Mouse (Mus musculus) small intestine, adult 2 months (tissue): ENCODE measurements around the gene Atf6.

Source experiments
- CTCF ChIP-seq: fragments of 200-500 bp; IDR thresholded peaks from 2 replicates; pipeline ENCODE4 v1.5.1; 2012; ENCODE audit warnings: low read depth, mild to moderate bottlenecking, control low read depth, inconsistent platforms, low read length, moderate library complexity, mixed read lengths; ENCODE audit not compliant: insufficient replicate concordance, insufficient read length; ENCODE audit errors: extremely low read depth
- POLR2A ChIP-seq: fragments of 200-500 bp; IDR thresholded peaks from 2 replicates; pipeline ENCODE4 v1.6.1; 2012; ENCODE audit warnings: low read depth, mild to moderate bottlenecking, control low read depth, inconsistent platforms, low read length, moderate library complexity

DNA sequence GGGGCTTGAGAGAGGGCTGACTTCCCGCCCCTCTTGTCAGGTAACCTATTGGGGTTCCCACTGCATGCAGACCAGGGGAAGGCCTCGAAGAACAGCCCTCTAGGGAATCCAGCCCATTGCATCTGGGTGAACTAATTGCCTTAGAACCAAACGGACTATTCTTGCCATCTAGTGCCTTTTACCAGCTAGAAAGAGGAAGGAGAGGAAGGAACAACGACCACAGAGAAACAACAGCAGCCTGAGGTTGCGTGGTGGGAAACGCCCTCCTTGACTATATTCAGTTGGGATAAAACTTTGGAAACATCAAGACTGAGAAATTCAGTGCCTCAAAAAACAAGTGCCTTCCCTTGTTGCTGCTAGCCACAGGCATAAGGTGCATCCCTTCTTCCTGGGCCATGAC lies 183.7 kb downstream of the Atf6 start:
- TF ChIP-seq POLR2A: no peak
- TF ChIP-seq CTCF: no peak
